Mouse (Mus musculus) lung, embryonic 14.5 days (tissue): Measurements from ENCODE around the gene Cnga3. TPM values are rescaled to one million over a fixed set of nuclear protein-coding genes. Genes with fewer than 3 reads are reported as not detected.

Experiments used
- ATAC-seq: fragments of 200-750 bp; cut with Nextera tagmentation; 2 replicates; pipeline ENCODE4 v1.8.0; 2017; ENCODE audit warnings: mild to moderate bottlenecking, moderate TSS enrichment, moderate library complexity; ENCODE audit not compliant: insufficient read depth
- DNase-seq: peaks from one replicate; pipeline ENCODE4 v3.0.0-alpha.2; 2015
- H3K27ac ChIP-seq: fragments of 300-500 bp; sonication (generic); 2 replicates; pipeline ENCODE4 v1.5.1; 2014; ENCODE audit warnings: low read depth, mild to moderate bottlenecking, moderate library complexity
- H3K27me3 ChIP-seq: fragments of 300-500 bp; sonication (generic); 2 replicates; pipeline ENCODE4 v1.6.1; 2014; ENCODE audit warnings: low read length, control low read depth; ENCODE audit not compliant: insufficient read depth
- H3K36me3 ChIP-seq: fragments of 300-500 bp; sonication (generic); 2 replicates; pipeline ENCODE4 v1.6.1; 2014; ENCODE audit warnings: control low read depth; ENCODE audit not compliant: insufficient read depth
- H3K4me1 ChIP-seq: fragments of 300-500 bp; sonication (generic); 2 replicates; pipeline ENCODE4 v1.6.1; 2014; ENCODE audit warnings: antibody characterized with exemption, control low read depth; ENCODE audit not compliant: insufficient read depth
- H3K4me2 ChIP-seq: fragments of 300-500 bp; sonication (generic); 2 replicates; pipeline ENCODE4 v1.6.1; 2014; ENCODE audit warnings: mild to moderate bottlenecking
- H3K4me3 ChIP-seq: fragments of 300-500 bp; sonication (generic); 2 replicates; pipeline ENCODE4 v1.5.1; 2014; ENCODE audit warnings: low read depth, low read length
- H3K9ac ChIP-seq: fragments of 300-500 bp; sonication (generic); 2 replicates; pipeline ENCODE4 v1.6.1; 2014
- H3K9me3 ChIP-seq: fragments of 300-500 bp; sonication (generic); 2 replicates; pipeline ENCODE4 v1.6.1; 2016; ENCODE audit warnings: low read depth, low read length, control low read depth
- CTCF ChIP-seq: IDR thresholded peaks from 2 replicates; pipeline ENCODE4 v1.5.1; 2016; ENCODE audit warnings: antibody characterized with exemption, low read depth
- WGBS: fragments of 180-500 bp; shearing (Covaris S2); extraction: QIAGEN DNeasy Blood & Tissue Kit; methylation state at CpG from one replicate; pipeline ENCODE4 v1.1.7; 2014; 5-methylcytosine and 5-hydroxymethylcytosine counted together
- polyA plus RNA-seq: library from polyadenylated mRNA; unstranded; fragments of >200 nt; fragmentation: Nextera tagmentation; extraction: Ambion mirVana; gene quantifications from 2 replicates; pipeline ENCODE4 v1.2.1, GENCODE M21; 2014

Cnga3 gene
- polyA plus RNA-seq, 1 experiment from 2014 or later, result not detected

- Histone ChIP-seq H3K9ac (peak within 1 kb of the TSS; percentile 69), H3K4me3 (peak within 1 kb of the TSS; percentile 84), H3K9me3 (no peaks in the 10 kb centered on the region), H3K4me2 (peak within 1 kb of the TSS; percentile 86), H3K4me1 (peaks cover 7% of the 10 kb centered on the region), H3K27ac (no peak within 1 kb of the TSS), H3K36me3 (no peaks in the 10 kb centered on the region), H3K27me3 (no peaks in the 10 kb centered on the region)
- DNase-seq (peak; percentile 90), ATAC-seq (peak; percentile 90)
- WGBS, result under 1% methylated on average over 77 of the region's 77 CpGs
- no peak for TF ChIP-seq CTCF
Observed at GRCm38 (mm10) chr1:37299540-37300491, 85.6 kb downstream of the Cnga3 start, which contains the start of gene Inpp4a. Gene Inpp4a, plus strand, starts transcription at chr1:37299865.

DNA sequence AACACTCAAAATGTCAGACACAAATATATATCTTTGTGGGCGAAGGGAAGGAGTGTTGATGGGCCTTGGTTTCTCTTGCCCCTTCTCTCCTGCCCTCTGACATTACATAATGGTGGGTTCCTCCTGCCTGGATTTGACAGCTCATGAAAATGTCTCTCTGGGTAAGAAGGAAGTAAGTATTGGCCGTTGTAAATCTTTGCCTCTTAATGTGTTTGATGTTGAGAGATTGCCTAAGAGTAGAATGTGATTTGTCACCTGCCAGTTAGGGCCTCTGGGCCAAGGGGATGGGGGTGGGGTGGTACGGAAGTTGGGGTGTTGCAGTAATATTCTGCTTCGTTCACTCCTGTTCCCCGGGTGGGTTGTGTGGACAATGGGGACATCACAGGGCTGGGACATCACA, 86.4 kb downstream of the Cnga3 start:
- Histone ChIP-seq H3K36me3 (no peaks in the 10 kb centered on the region), H3K4me2 (peak overlapping the region; percentile 86), H3K27ac (no peak overlapping the region), H3K9me3 (no peaks in the 10 kb centered on the region), H3K4me1 (peaks cover 7% of the 10 kb centered on the region), H3K9ac (peak overlapping the region; percentile 69), H3K4me3 (peak overlapping the region; percentile 84), H3K27me3 (no peaks in the 10 kb centered on the region)
- DNase-seq (no peak), ATAC-seq (no peak)
- no peak for TF ChIP-seq CTCF
- 38% methylated on average over 5 of the region's 5 CpGs for WGBS

DNA sequence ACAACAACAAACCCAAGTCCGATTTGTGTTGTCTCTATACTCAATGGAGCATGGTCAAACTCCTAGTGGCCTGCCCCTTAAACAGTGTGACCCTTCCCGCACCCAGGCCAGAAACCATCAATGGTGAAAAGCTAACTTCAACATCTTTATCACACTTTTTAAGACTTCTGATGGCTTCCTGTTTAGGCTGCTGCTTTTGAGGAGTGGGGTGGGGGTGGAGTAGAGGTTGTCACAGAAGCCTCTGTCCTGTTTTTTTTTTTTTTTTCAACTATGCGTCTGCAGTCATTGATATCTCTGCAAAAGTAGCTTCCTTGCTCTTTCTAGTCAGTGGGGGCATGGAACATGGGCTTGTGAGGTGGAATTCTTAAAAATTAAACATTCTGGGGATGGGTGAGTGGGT, 88.6 kb downstream of the Cnga3 start:
- Histone ChIP-seq H3K27me3 (no peaks in the 10 kb centered on the region), H3K4me2 (no peak overlapping the region), H3K4me1 (peaks cover 7% of the 10 kb centered on the region), H3K36me3 (no peaks in the 10 kb centered on the region), H3K9ac (no peak overlapping the region), H3K9me3 (no peaks in the 10 kb centered on the region), H3K27ac (no peak overlapping the region), H3K4me3 (no peak overlapping the region)
- no peak for ATAC-seq
- no peak for TF ChIP-seq CTCF
- no peak for DNase-seq
- 53% methylated on average over 3 of the region's 3 CpGs for WGBS

DNA sequence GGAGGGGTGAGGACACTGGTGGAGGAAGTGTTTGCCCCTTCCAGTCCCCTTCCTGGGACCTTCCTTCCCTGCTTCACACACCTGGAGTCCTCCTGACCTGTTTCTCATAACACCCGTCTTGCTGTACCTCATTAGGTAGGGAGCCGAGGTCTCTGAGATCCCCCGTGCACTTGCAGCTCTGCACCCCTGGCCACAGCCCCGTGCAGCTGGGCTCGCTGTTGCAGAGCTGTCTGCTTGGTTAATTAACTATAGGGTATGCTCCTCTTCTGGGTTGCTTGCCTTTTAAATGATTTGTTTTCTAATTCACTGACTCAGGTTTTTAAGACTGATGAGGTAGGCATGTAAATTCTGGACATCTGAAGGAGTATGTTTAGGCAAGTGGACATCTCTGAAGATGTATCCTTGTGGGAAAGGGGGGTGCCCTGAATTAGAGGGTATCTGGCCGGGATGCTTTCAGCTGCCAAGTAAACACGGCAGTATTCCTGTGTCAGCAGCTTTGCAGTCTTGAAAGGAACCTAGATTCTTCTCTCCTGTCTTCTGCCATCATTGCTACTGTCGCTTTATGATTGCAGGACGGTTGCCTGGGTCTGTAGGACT, 91.6 kb downstream of the Cnga3 start:
- no peaks in the 10 kb centered on the region for H3K36me3 ChIP-seq
- no peak overlapping the region for H3K4me3 ChIP-seq
- TF ChIP-seq CTCF, result no peak
- H3K9me3 ChIP-seq, result no peaks in the 10 kb centered on the region
- 56% methylated on average over 9 of the region's 9 CpGs for WGBS
- H3K4me1 ChIP-seq, result peaks cover 2% of the 10 kb centered on the region
- no peak overlapping the region for H3K4me2 ChIP-seq
- H3K27me3 ChIP-seq, result no peaks in the 10 kb centered on the region
- ATAC-seq (no peak), DNase-seq (no peak)
- H3K9ac ChIP-seq, result no peak overlapping the region
- H3K27ac ChIP-seq, result no peak overlapping the region

GRCm38 (mm10) chr1:37307586-37307985, 93.4 kb downstream of the Cnga3 start:
- H3K27me3 ChIP-seq, result no peaks in the 10 kb centered on the region
- WGBS, result 85% methylated on average over 2 of the region's 2 CpGs
- TF ChIP-seq CTCF, result no peak

DNA sequence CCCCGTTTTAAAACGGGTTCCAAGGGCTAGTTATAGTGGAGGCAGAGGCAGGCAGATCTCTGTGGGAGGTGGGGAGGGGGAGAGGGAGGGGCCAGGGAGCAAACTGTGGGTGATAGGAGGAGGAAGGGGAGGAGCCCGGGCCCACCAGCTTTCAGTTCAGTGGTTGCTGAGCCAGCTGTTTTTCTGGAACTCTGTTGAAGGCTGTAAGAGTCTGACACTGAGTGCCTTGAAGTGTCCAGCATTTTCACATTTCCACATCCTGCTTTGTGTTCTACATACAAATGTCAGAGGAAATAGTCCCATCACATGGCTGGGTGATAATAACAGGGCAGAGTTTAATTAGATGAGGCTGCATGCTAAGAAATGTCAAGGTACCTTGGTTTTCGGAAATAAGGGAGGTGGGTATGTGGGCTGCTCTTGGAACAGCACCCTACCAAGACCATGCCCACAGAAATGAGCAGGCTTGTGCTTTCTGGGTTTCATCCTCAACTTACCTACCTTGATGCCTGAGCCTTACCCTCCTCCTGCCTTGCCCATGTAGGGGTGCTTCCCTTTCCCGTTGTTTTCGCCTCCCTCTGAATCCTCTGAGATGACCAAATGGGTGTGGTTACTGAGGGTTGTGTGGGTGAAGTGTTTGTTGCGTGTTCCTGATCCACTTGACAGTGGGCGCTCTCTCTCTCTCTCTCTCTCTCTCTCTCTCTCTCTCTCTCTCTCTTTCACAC, 93.9 kb downstream of the Cnga3 start:
- H3K27ac ChIP-seq, result no peak overlapping the region
- H3K4me3 ChIP-seq, result no peak overlapping the region
- H3K4me2 ChIP-seq, result no peak overlapping the region
- no peak for ATAC-seq
- 81% methylated on average over 8 of the region's 8 CpGs for WGBS
- TF ChIP-seq CTCF, result no peak
- H3K9ac ChIP-seq, result no peak overlapping the region
- H3K27me3 ChIP-seq, result no peaks in the 10 kb centered on the region
- no peaks in the 10 kb centered on the region for H3K36me3 ChIP-seq
- no peak for DNase-seq
- no peaks in the 10 kb centered on the region for H3K4me1 ChIP-seq
- no peaks in the 10 kb centered on the region for H3K9me3 ChIP-seq

More at GRCm38 (mm10) chr1:37307586-37307985, 93.4 kb downstream of the Cnga3 start:
- Histone ChIP-seq H3K9ac (no peak overlapping the region), H3K9me3 (no peaks in the 10 kb centered on the region), H3K4me3 (no peak overlapping the region), H3K36me3 (no peaks in the 10 kb centered on the region), H3K27ac (no peak overlapping the region), H3K4me2 (no peak overlapping the region), H3K4me1 (no peaks in the 10 kb centered on the region)
- DNase-seq (no peak), ATAC-seq (no peak)

GRCm38 (mm10) chr1:37308743-37309100, 94.5 kb downstream of the Cnga3 start:
- no peak for DNase-seq
- Histone ChIP-seq H3K4me3 (no peak overlapping the region), H3K4me1 (no peaks in the 10 kb centered on the region), H3K9ac (no peak overlapping the region), H3K27ac (no peak overlapping the region), H3K27me3 (no peaks in the 10 kb centered on the region), H3K9me3 (no peaks in the 10 kb centered on the region), H3K4me2 (no peak overlapping the region), H3K36me3 (no peaks in the 10 kb centered on the region)
- WGBS, result 71% methylated on average over 3 of the region's 3 CpGs
- no peak for TF ChIP-seq CTCF
- no peak for ATAC-seq
